Mouse (Mus musculus): Measurements from ENCODE around the gene Ncln.
"Not testable (repeated sequence)": the region's sequence is repeated elsewhere in the genome, so short reads cannot be mapped to it uniquely, and the experiment has no call there.

Ncln gene

GRCm38 (mm10) chr10:81460951-81461350 lies 35.2 kb downstream of the Ncln start:
- no peak for DNase-seq

DNA sequence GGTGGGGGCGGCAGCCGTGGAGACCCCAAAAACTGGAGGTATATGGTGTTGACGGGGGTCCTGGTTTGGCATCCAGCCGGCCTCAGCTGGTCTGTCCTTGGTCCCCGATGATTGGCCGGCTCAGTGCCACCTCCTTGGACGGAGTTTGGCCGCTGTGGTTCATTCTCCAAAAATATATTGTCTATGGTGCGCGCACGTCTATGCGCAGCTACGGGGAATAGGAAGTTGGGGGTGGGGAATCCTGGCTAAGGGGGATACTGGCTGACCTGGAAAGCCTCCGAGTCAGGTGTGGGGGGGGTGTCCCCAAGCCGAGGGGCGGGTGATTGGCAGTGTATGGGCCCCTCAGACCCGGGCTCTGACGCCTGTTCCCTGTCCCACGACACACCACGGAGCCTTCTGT lies 35.7 kb downstream of the Ncln start:
- DNase-seq = no peak

DNA sequence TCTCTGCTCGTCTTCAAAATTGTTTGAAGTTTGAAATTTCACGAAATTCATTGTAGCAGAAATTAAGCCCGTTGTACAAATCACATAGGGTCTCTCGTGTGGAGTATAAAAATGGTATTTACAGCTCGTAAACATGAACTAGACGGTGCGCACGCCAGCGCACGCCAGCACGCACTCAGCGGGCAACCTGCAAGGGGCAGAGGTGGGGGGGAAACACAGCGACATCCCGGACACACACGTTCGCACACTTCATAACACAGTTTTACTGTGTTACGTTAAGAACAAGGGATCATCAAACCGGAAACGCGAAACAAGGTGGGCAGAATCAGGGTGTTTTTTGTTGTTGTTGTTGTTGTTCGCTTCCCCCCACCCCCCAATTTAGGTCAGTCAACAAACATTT lies 36.8 kb downstream of the Ncln start:
- DNase-seq = no peak

DNA sequence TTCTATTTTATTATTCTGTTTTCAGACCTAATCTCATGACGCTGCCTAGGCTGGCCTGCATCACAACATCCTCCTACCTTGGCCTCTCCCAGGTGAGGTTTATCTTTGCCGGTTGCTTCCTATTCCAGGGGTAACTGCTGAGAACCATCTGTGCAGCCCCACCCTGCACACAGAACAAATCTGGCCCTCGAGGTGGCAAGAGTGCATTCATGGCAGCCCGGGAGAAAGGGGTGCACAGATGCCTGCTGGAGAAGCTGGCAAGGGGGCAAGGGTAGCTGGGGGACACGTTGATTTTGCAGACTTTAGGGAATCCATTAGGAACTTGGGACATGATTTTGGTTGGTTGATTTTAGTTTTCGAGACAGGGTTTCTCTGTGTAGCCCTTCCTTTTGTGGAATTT lies 37.9 kb downstream of the Ncln start:
- peak; percentile 12 for DNase-seq

GRCm38 (mm10) chr10:81457624-81458023 lies 38.6 kb downstream of the Ncln start:
- no peak for DNase-seq

DNA sequence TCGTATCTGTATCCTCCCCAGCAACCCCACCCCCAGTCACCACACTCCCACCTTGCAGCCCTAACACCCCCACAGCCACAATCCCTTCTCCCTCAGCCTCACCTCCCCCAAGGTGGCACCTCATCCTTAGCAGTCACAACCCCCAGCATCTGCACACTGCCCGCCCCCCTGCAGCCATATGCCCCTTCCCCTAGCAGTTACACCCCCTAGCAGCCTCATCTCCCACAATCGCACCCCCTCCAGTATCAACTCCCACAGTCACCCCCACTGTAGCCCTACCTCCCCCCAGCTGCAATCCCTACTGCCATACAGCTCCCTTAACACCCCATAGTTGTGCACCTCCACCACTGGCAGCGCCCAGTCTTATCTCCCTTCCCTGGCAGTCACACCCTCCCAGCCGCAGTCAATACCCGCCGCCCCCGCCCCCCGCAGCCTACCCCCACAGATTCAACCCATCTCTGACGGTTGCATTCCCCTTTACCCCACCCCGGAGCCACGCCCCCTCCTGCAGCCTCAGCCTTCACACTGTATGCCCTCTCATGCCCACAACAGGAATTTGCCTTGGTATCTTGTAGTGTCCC lies 39.1 kb downstream of the Ncln start:
- no peak for DNase-seq

- DNase-seq = no peak
Observed at GRCm38 (mm10) chr10:81455181-81455895, 40.9 kb downstream of the Ncln start, which contains the start of gene Nfic. Gene Nfic, minus strand, starts transcription at chr10:81455635.

- no peak for DNase-seq
Observed at GRCm38 (mm10) chr10:81454106-81454505, 42.1 kb downstream of the Ncln start.

DNA sequence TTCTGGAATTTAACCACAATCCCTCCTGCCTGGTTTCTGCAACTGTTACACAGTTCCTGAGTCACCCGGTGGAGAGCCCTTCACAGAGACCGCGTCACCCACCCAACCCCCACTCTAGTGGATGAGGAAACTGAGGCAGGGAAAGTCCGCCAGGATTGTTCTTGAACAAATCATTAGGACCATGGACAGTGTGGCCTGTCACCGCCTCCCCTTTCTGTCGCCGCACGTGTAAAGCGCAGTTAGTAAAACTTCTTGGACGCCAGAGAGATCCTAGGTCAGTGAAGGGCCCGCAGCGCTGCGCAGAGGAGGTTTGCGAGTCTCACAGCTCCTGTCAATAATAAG lies 43.3 kb downstream of the Ncln start:
- DNase-seq = no peak

DNA sequence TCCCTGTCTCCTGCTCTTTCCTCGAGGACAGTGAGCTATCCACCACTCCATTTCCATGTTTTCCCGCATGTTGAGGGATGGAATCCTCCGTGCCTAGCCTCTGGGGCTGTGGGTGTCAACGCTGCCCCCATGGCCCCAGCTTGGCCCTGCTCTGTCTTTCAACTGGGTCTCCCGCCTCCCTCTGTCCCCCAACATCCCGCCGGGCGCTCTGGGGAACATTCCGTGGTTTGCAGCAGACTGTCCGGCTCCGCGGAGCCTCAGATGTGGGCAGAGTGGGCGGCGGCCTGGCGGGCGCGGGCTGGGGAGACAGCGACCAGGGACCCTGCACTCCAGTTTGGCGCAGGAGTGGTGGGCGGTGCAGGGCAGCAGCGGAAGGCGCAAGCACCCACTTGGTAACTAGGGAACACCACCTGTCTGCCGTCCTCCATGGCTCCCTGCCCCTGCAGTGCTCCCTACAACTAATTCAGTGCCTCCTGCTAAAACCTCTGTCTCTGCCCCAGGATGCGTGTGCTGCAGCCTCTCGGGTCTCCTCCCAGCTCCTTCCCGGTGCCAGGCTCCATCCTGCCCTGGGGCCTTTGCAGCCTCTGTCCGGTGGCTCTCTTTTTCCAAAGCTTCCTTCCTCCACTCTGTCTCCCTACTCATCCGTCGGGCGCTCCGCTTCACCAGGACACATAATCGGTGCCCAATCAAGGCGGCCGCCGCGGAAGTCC lies 43.8 kb downstream of the Ncln start:
- DNase-seq = no peak

- DNase-seq = no peak
Observed at GRCm38 (mm10) chr10:81451365-81451745, 44.8 kb downstream of the Ncln start.

GRCm38 (mm10) chr10:81450641-81451364 lies 45.4 kb downstream of the Ncln start:
- DNase-seq = no peak

GRCm38 (mm10) chr10:81450140-81450539 lies 46.1 kb downstream of the Ncln start:
- DNase-seq = peak; percentile 77

DNA sequence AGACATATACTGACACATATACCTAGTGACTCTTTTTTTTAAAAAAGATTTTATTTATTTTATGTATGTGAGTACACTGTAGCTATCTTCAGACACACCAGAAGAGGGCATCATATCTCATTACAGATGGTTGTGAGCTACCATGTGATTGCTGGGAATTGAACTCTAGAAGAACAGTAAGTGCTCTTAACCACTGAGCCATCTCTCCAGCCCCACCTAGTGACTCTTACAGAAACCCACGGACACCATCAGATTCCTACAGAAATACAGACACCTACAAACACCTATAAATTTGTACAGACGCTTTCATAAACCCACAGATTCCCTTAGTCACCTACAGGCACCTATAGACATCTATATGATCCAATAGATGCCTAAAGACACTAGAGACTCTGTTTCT lies 50.7 kb downstream of the Ncln start:
- DNase-seq = not testable (repeated sequence)

DNA sequence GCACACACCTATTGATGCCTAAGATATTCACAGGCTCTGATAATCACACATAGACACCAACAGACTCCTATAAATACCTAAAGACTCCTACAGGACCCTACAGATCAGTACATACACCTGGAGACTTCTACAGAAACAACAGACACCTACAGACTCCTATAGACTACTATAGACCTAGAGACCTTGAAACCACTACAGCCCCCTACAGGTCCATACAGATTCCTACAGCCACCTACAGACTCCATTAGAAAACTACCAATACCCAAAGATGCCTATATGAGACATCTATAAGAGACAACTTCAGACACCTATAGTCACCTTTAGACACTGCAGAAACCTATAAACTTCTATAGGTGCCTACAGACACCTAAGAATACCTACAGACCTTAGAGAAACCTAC lies 55.2 kb downstream of the Ncln start:
- DNase-seq = no peak
